In genomic region chr7:142581656-142582228, GRCm38 (mm10) we compare ENCODE assay signal across 9 mouse cellular contexts. TPM values are rescaled to one million over a fixed set of nuclear protein-coding genes. Genes with fewer than 3 reads are reported as not detected.
DNase-seq lines count a peak whose midpoint lies in the region; ATAC-seq and TF ChIP-seq lines count a peak whose summit lies in the region.
"Had no signal": no experiment of that assay in that cellular context is flagged by ENCODE, and none has a peak within 500 bp of the region (broad histone marks: within the 10 kb centered on the region; RNA-seq: fewer than 3 reads in every experiment).

No protein-coding gene starts in this region.

- TF ChIP-seq EP300 in stomach, postnatal 0 days (optimal IDR thresholded peaks at IDR 0.05), result no peak

- peak; percentile 2 for DNase-seq in liver, adult 2 months (ENCODE audit: extremely low read depth, low read depth, low spot score)
- DNase-seq in liver, result no peak
- peak; percentile 64 to 75 for DNase-seq in cerebellum, adult 2 months
- DNase-seq in forebrain, postnatal 0 days, result peak; percentile 79
- peak; percentile 35 for DNase-seq in induced T-regulatory cell, adult 2 months (ENCODE audit: low read depth)
- peak; percentile 65 for DNase-seq in left cerebral cortex, postnatal 4 days
- DNase-seq in midbrain, embryonic 14.5 days, result peak; percentile 82
- DNase-seq in stomach, postnatal 0 days (ENCODE audit: low spot score), result peak; percentile 56

- intact Hi-C loops in left cerebral cortex, postnatal 4 days (cut with DNase I), result loop anchor here (5.0 kb wide), 1 partner anchor 249 kb away; no protein-coding TSS in a partner anchor

- 55% methylated on average over 20 of the region's 20 CpGs for WGBS in liver, adult 2 months
- WGBS in cerebellum, adult 2 months, result 46% methylated on average over 20 of the region's 20 CpGs
- WGBS in forebrain, postnatal 0 days, result 49% methylated on average over 20 of the region's 20 CpGs
- 52% methylated on average over 20 of the region's 20 CpGs for WGBS in midbrain, embryonic 14.5 days
- WGBS in stomach, postnatal 0 days, result 48% methylated on average over 20 of the region's 20 CpGs

- peaks cover 6% of the 10 kb centered on the region; the same call in 1 of the 2 replicates for H3K27me3 ChIP-seq in liver, adult 2 months (ENCODE audit: control insufficient read depth, insufficient read depth, low read length)
- no peaks in the 10 kb centered on the region for H3K27me3 ChIP-seq in cerebellum, adult 2 months (ENCODE audit: control insufficient read depth, insufficient read depth, low read length)
- no peaks in the 10 kb centered on the region for H3K27me3 ChIP-seq in forebrain, postnatal 0 days (ENCODE audit: insufficient read depth, low read length)
- no peaks in the 10 kb centered on the region for H3K27me3 ChIP-seq in midbrain, embryonic 14.5 days (ENCODE audit: control insufficient read depth, insufficient read depth, low read length)
- no peaks in the 10 kb centered on the region for H3K27me3 ChIP-seq in stomach, postnatal 0 days (ENCODE audit: control insufficient read depth, insufficient read depth, low read length)

- H3K4me2 ChIP-seq in forebrain, postnatal 0 days (ENCODE audit: low read depth), result peak overlapping the region; percentile 47
- peak overlapping the region; percentile 44 for H3K4me2 ChIP-seq in midbrain, embryonic 14.5 days (ENCODE audit: low read length)
- H3K4me2 ChIP-seq in stomach, postnatal 0 days (replicated peaks; ENCODE audit: low read depth), result peak overlapping the region; percentile 45

- H3K4me3 ChIP-seq in liver, adult 2 months (ENCODE audit: insufficient read depth, low read depth, low read length), result no peak overlapping the region
- peak overlapping the region; percentile 62 for H3K4me3 ChIP-seq in cerebellum, adult 2 months (replicated peaks; ENCODE audit: insufficient read depth, low read depth, low read length)
- H3K4me3 ChIP-seq in forebrain, postnatal 0 days (ENCODE audit: low read depth, low read length), result peak overlapping the region; percentile 28
- peak overlapping the region; percentile 18; the same call in 1 of the 2 replicates for H3K4me3 ChIP-seq in midbrain, embryonic 14.5 days (replicated peaks; ENCODE audit: low read depth, low read length)
- H3K4me3 ChIP-seq in stomach, postnatal 0 days (ENCODE audit: low read depth, low read length), result no peak overlapping the region; the same call in 1 of the 2 replicates

- H3K9me3 ChIP-seq in forebrain, postnatal 0 days (ENCODE audit: low read length), result no peaks in the 10 kb centered on the region
- 0 out of 2 replicates have a peak, but pooled peaks cover 2% of the 10 kb centered on the region for H3K9me3 ChIP-seq in midbrain, embryonic 14.5 days (ENCODE audit: control insufficient read depth, low read length)
- no peaks in the 10 kb centered on the region for H3K9me3 ChIP-seq in stomach, postnatal 0 days (ENCODE audit: control insufficient read depth, low read length)

- TF ChIP-seq POLR2A in liver, adult 2 months (IDR thresholded peaks at IDR 0.05; ENCODE audit: extremely low read depth, insufficient read depth, low read length), result no peak
- TF ChIP-seq POLR2A in cerebellum, adult 2 months (IDR thresholded peaks at IDR 0.05; ENCODE audit: borderline replicate concordance, insufficient read depth, low read length), result no peak

- no peaks in the 10 kb centered on the region; the same call in 1 of the 2 replicates for H3K4me1 ChIP-seq in liver, adult 2 months (ENCODE audit: control insufficient read depth, insufficient read depth, low read length)
- H3K4me1 ChIP-seq in cerebellum, adult 2 months (ENCODE audit: control insufficient read depth, insufficient read depth, low read length), result peaks cover 12% of the 10 kb centered on the region
- H3K4me1 ChIP-seq in forebrain, postnatal 0 days (ENCODE audit: insufficient read depth), result no peaks in the 10 kb centered on the region
- H3K4me1 ChIP-seq in midbrain, embryonic 14.5 days (ENCODE audit: control insufficient read depth, insufficient read depth, low read length), result no peaks in the 10 kb centered on the region
- no peaks in the 10 kb centered on the region for H3K4me1 ChIP-seq in stomach, postnatal 0 days (replicated peaks; ENCODE audit: control insufficient read depth, insufficient read depth)

- H3K27ac ChIP-seq in liver, adult 2 months (replicated peaks; ENCODE audit: insufficient read depth, low read depth, low read length), result no peak overlapping the region
- no peak overlapping the region for H3K27ac ChIP-seq in cerebellum, adult 2 months (ENCODE audit: insufficient read depth, low read length)
- H3K27ac ChIP-seq in forebrain, postnatal 0 days (ENCODE audit: low read depth, low read length), result no peak overlapping the region
- no peak overlapping the region for H3K27ac ChIP-seq in midbrain, embryonic 14.5 days (replicated peaks; ENCODE audit: low read depth, low read length)
- H3K27ac ChIP-seq in stomach, postnatal 0 days (replicated peaks), result no peak overlapping the region

- no peaks in the 10 kb centered on the region for H3K36me3 ChIP-seq in liver, adult 2 months (ENCODE audit: control insufficient read depth, insufficient read depth, low read length)
- no peaks in the 10 kb centered on the region for H3K36me3 ChIP-seq in forebrain, postnatal 0 days (ENCODE audit: insufficient read depth)
- no peaks in the 10 kb centered on the region for H3K36me3 ChIP-seq in midbrain, embryonic 14.5 days (ENCODE audit: control insufficient read depth, insufficient read depth, low read length)
- no peaks in the 10 kb centered on the region for H3K36me3 ChIP-seq in stomach, postnatal 0 days (ENCODE audit: control insufficient read depth, insufficient read depth, low read length)
- H3K36me3 ChIP-seq: G1E had no signal

- TF ChIP-seq CTCF in liver, adult 2 months (IDR thresholded peaks at IDR 0.05; ENCODE audit: low read depth, low read length), result peak; percentile 29; the same call in 1 of the 2 replicates
- peak; percentile 71 for TF ChIP-seq CTCF in cerebellum, adult 2 months (IDR thresholded peaks at IDR 0.05; ENCODE audit: borderline replicate concordance, insufficient read depth, low read depth, low read length)
- TF ChIP-seq CTCF in forebrain, postnatal 0 days (IDR thresholded peaks at IDR 0.05; ENCODE audit: low read depth), result peak; percentile 68
- TF ChIP-seq CTCF in stomach, postnatal 0 days (IDR thresholded peaks at IDR 0.05; ENCODE audit: low read depth), result peak; percentile 73

- peak; percentile 57; the same call in 1 of the 2 replicates for ATAC-seq in forebrain, postnatal 0 days
- no peak for ATAC-seq in midbrain, embryonic 14.5 days (ENCODE audit: low FRiP score, low TSS enrichment)
- no peak for ATAC-seq in stomach, postnatal 0 days (ENCODE audit: low FRiP score, low TSS enrichment)

- no peaks in the 10 kb centered on the region for H3K79me2 ChIP-seq in liver, adult 2 months (ENCODE audit: control insufficient read depth, insufficient read depth, low read length)

- H3K9ac ChIP-seq in liver, adult 2 months (ENCODE audit: low read depth, low read length), result no peak overlapping the region
- 0 out of 2 replicates have a peak overlapping the region, but pooled peaks have one; percentile 35 for H3K9ac ChIP-seq in forebrain, postnatal 0 days
- H3K9ac ChIP-seq in midbrain, embryonic 14.5 days (replicated peaks; ENCODE audit: low read length), result no peak overlapping the region
- H3K9ac ChIP-seq in stomach, postnatal 0 days (ENCODE audit: low read length), result no peak overlapping the region

RNA-seq across cellular contexts. Expression of gene Mrpl23, which starts 49.3 kb away (rescaled TPM):
- 45.0 and 54.8 TPM in 2 replicates for total RNA-seq in liver, adult 2 months (2014; rRNA removed)
- 7.6 and 9.0 TPM in 2 replicates for polyA plus RNA-seq in liver, adult 2 months (2012; rRNA removed)
- 81.9 and 87.2 TPM in 2 replicates for polyA plus RNA-seq in cerebellum, adult 2 months (2012; rRNA removed)
- total RNA-seq in forebrain, postnatal 0 days (2014; rRNA removed), result 44.8 and 73.5 TPM in 2 replicates
- polyA plus RNA-seq in forebrain, postnatal 0 days (2015; fragmentation: Nextera tagmentation; extraction: Ambion mirVana), result 25.5 and 27.9 TPM in 2 replicates
- total RNA-seq in left cerebral cortex, postnatal 4 days (2021), result 10 to 100 TPM in 1 of 2 experiments, 1 to 10 TPM in 1; 9.4 to 11.5 TPM
- 11.9 and 23.9 TPM in 2 replicates for polyA plus RNA-seq in midbrain, embryonic 14.5 days (2014; fragmentation: Nextera tagmentation; extraction: Ambion mirVana)
- polyA plus RNA-seq in stomach, postnatal 0 days (2015; fragmentation: Nextera tagmentation; extraction: Ambion mirVana), result 17.7 and 19.4 TPM in 2 replicates

Comparison
In these comparisons a context has a peak if more than half of its experiments do, and no peak if none do; other contexts are left out.
1. H3K4me3 ChIP-seq: peak in cerebellum, adult 2 months (single experiment), forebrain, postnatal 0 days (single experiment) and midbrain, embryonic 14.5 days (single experiment); none in liver, adult 2 months (single experiment) and stomach, postnatal 0 days (single experiment).
2. Peak in every context shown above with its lines, with median percentiles within 50 percentile points of each other: CTCF ChIP-seq and H3K4me2 ChIP-seq.